Mouse (Mus musculus) embryonic fibroblast, embryonic 13.5 days (primary cell): Measurements from ENCODE around the gene Gm49380.

Experiments used
- CTCF ChIP-seq: IDR thresholded peaks from 2 replicates; pipeline ENCODE4 v1.5.1; 2011; ENCODE audit warnings: mild to moderate bottlenecking, control low read depth, low read length, moderate library complexity, borderline replicate concordance; ENCODE audit not compliant: insufficient read depth
- POLR2A ChIP-seq: IDR thresholded peaks from 2 replicates; pipeline ENCODE4 v1.6.1; 2011; ENCODE audit warnings: low read depth, mild to moderate bottlenecking, control low read depth, low read length, moderate library complexity

GRCm38 (mm10) chr9:44031079-44031478 is 82.2 kb downstream of the Gm49380 start:
- no peak for TF ChIP-seq CTCF
- TF ChIP-seq POLR2A = no peak
